Mouse (Mus musculus) B cell, adult 67 days (primary cell): ENCODE data around the gene Rfx6. TPM values are rescaled to one million over a fixed set of nuclear protein-coding genes. Genes with fewer than 3 reads are reported as not detected.

Experiments used
- total RNA-seq, 2 experiments: library from RNA; stranded (reverse); gene quantifications; 4 replicates each; pipeline ENCODE4 v1.2.4; 2023

The Rfx6 gene
- not detected for total RNA-seq

GRCm38 (mm10) chr10:51677548-51678250 is at the start of gene Rfx6:
TSS of gene Rfx6 (plus strand) at chr10:51677756.

GRCm38 (mm10) chr10:51631411-51632136 is 46.0 kb upstream of the Rfx6 start, which contains the start of gene Gprc6a:
TSS of gene Gprc6a (minus strand) at chr10:51631461.

Other genes starting within 250 kb of the Rfx6 start
- 1 to 10 TPM in 1 of 2 experiments, under 1 TPM in 1; 0.44 to 1.4 TPM for gene Gm49339, start 197.1 kb upstream of the Rfx6 start, total RNA-seq
- 10 to 100 TPM in 1 of 2 experiments, 1 to 10 TPM in 1; 5.4 to 10.0 TPM for gene Lilr4b, start 197.1 kb upstream of the Rfx6 start, total RNA-seq
- gene Lilrb4a, start 186.8 kb upstream of the Rfx6 start, total RNA-seq: 10 to 100 TPM; 14.5 to 15.4 TPM
- gene Fam162b, start 87.2 kb upstream of the Rfx6 start, total RNA-seq: not detected
- not detected for gene Gprc6a, start 46.3 kb upstream of the Rfx6 start, total RNA-seq